Mouse (Mus musculus): ENCODE measurements around the gene Ampd3. TPM values are rescaled to one million over a fixed set of nuclear protein-coding genes. Genes with fewer than 3 reads are reported as not detected.

Ampd3 gene
- total and polyA plus RNA-seq, 3 experiments, result 13.1 to 64.1 (median 26.0) TPM

- Histone ChIP-seq H3K4me3 (ENCODE audit: low read depth, low read length) (no peak overlapping the region), H3K9me3 (replicated peaks) (no peaks in the 10 kb centered on the region), H3K36me3 (replicated peaks) (no peaks in the 10 kb centered on the region), H3K4me1 (ENCODE audit: insufficient read depth, low read depth, low read length) (no peaks in the 10 kb centered on the region), H3K27me3 (ENCODE audit: insufficient read depth, low read length) (peaks cover 37% of the 10 kb centered on the region)
- no peak for DNase-seq (ENCODE audit: low spot score)
- no peak for TF ChIP-seq CTCF (IDR thresholded peaks at IDR 0.05; ENCODE audit: low read depth, low read length)
- TF ChIP-seq GATA2 (IDR thresholded peaks at IDR 0.05; ENCODE audit: borderline replicate concordance, low read depth, low read length), result no peak
- TF ChIP-seq TAL1 (conservative IDR thresholded peaks at IDR 0.05; ENCODE audit: low read depth, low read length), result no peak
- no peak for TF ChIP-seq POLR2AphosphoS5 (IDR thresholded peaks at IDR 0.05; ENCODE audit: insufficient replicate concordance, low read depth, low read length)
- TF ChIP-seq GATA1 (IDR thresholded peaks at IDR 0.05; ENCODE audit: borderline replicate concordance, low read length), result no peak
- ATAC-seq (ENCODE audit: extremely low read depth, insufficient number of reproducible peaks, low FRiP score, poor library complexity, severe bottlenecking), result no peak
Measured at GRCm38 (mm10) chr7:110854927-110855546, 87.0 kb downstream of the Ampd3 start.

- TF ChIP-seq GATA1 (IDR thresholded peaks at IDR 0.05; ENCODE audit: borderline replicate concordance, low read length), result no peak
- ATAC-seq (ENCODE audit: extremely low read depth, insufficient number of reproducible peaks, low FRiP score, poor library complexity, severe bottlenecking) (no peak), DNase-seq (ENCODE audit: low spot score) (no peak)
- Histone ChIP-seq H3K4me3 (ENCODE audit: low read depth, low read length) (no peak overlapping the region), H3K4me1 (ENCODE audit: insufficient read depth, low read depth, low read length) (no peaks in the 10 kb centered on the region), H3K27me3 (ENCODE audit: insufficient read depth, low read length) (peaks cover 35% of the 10 kb centered on the region), H3K9me3 (replicated peaks) (no peaks in the 10 kb centered on the region), H3K36me3 (replicated peaks) (no peaks in the 10 kb centered on the region)
Measured at GRCm38 (mm10) chr7:110855604-110856003, 87.6 kb downstream of the Ampd3 start.

- H3K36me3 ChIP-seq (replicated peaks), result no peaks in the 10 kb centered on the region
- H3K4me3 ChIP-seq (ENCODE audit: low read depth, low read length), result no peak overlapping the region
- H3K9me3 ChIP-seq (replicated peaks), result no peaks in the 10 kb centered on the region
- peaks cover 24% of the 10 kb centered on the region for H3K27me3 ChIP-seq (ENCODE audit: insufficient read depth, low read length)
- no peaks in the 10 kb centered on the region for H3K4me1 ChIP-seq (ENCODE audit: insufficient read depth, low read depth, low read length)
- no peak for DNase-seq (ENCODE audit: low spot score)
- TF ChIP-seq POLR2AphosphoS5 (IDR thresholded peaks at IDR 0.05; ENCODE audit: insufficient replicate concordance, low read depth, low read length) (no peak), CTCF (IDR thresholded peaks at IDR 0.05; ENCODE audit: low read depth, low read length) (no peak), TAL1 (conservative IDR thresholded peaks at IDR 0.05; ENCODE audit: low read depth, low read length) (no peak), GATA1 (IDR thresholded peaks at IDR 0.05; ENCODE audit: borderline replicate concordance, low read length) (no peak), GATA2 (IDR thresholded peaks at IDR 0.05; ENCODE audit: borderline replicate concordance, low read depth, low read length) (no peak)
- ATAC-seq (ENCODE audit: extremely low read depth, insufficient number of reproducible peaks, low FRiP score, poor library complexity, severe bottlenecking), result no peak
Measured at GRCm38 (mm10) chr7:110860129-110860528, 92.1 kb downstream of the Ampd3 start.

Other genes with a start within 250 kb of the Ampd3 start
- gene Sbf2, start 153.3 kb upstream of the Ampd3 start, total RNA-seq (2014; fragmentation: Nextera tagmentation), result not detected in 2 replicates
- gene Sbf2, start 153.3 kb upstream of the Ampd3 start, total RNA-seq (2017), result 0.23 and 0.49 TPM in 2 replicates
- not detected in 2 replicates for gene Sbf2, start 153.3 kb upstream of the Ampd3 start, polyA plus RNA-seq (2012)
- not detected in 2 replicates for gene Adm, start 140.5 kb upstream of the Ampd3 start, total RNA-seq (2014; fragmentation: Nextera tagmentation)
- not detected in 2 replicates for gene Adm, start 140.5 kb upstream of the Ampd3 start, total RNA-seq (2017)
- gene Adm, start 140.5 kb upstream of the Ampd3 start, polyA plus RNA-seq (2012), result not detected in 2 replicates
- 28.2 and 38.6 TPM in 2 replicates for gene Rnf141, start 76.3 kb downstream of the Ampd3 start, total RNA-seq (2014; fragmentation: Nextera tagmentation)
- gene Rnf141, start 76.3 kb downstream of the Ampd3 start, total RNA-seq (2017), result 18.2 and 21.1 TPM in 2 replicates
- 0.69 and 0.92 TPM in 2 replicates for gene Rnf141, start 76.3 kb downstream of the Ampd3 start, polyA plus RNA-seq (2012)
- gene Lyve1, start 95.0 kb downstream of the Ampd3 start, total RNA-seq (2014; fragmentation: Nextera tagmentation), result not detected in 2 replicates
- 0.11 TPM in 1 of 2 replicates, not detected in the other for gene Lyve1, start 95.0 kb downstream of the Ampd3 start, total RNA-seq (2017)
- not detected in 2 replicates for gene Lyve1, start 95.0 kb downstream of the Ampd3 start, polyA plus RNA-seq (2012)
- gene Mrvi1, start 214.3 kb downstream of the Ampd3 start, total RNA-seq (2014; fragmentation: Nextera tagmentation), result 0.34 TPM in 1 of 2 replicates, not detected in the other
- 0.11 and 0.17 TPM in 2 replicates for gene Mrvi1, start 214.3 kb downstream of the Ampd3 start, total RNA-seq (2017)
- gene Mrvi1, start 214.3 kb downstream of the Ampd3 start, polyA plus RNA-seq (2012), result 0.04 and 0.06 TPM in 2 replicates

Data from G1E (cell line).